Mouse (Mus musculus): ENCODE results near the gene 1700129C05Rik.

1700129C05Rik gene

GRCm38 (mm10) chr14:59142793-59143192 is at the start of gene 1700129C05Rik:
TSS of gene 1700129C05Rik (minus strand) at chr14:59142893.
- no peak for DNase-seq (ENCODE audit: low spot score in 2 of 2)

GRCm38 (mm10) chr14:59186121-59186520 is 43.4 kb upstream of the 1700129C05Rik start:
- no peak for DNase-seq (ENCODE audit: low spot score in 2 of 2)

- no peak for DNase-seq (ENCODE audit: low spot score in 2 of 2)
Observed at GRCm38 (mm10) chr14:59185514-59185913, 42.8 kb upstream of the 1700129C05Rik start.

GRCm38 (mm10) chr14:59182732-59183131 is 40.0 kb upstream of the 1700129C05Rik start:
- no peak for DNase-seq (ENCODE audit: low spot score in 2 of 2)

- DNase-seq (ENCODE audit: low spot score in 2 of 2), result no peak
Observed at GRCm38 (mm10) chr14:59178649-59179048, 36.0 kb upstream of the 1700129C05Rik start, which contains the start of gene Gm5142. TSS of gene Gm5142 (minus strand) at chr14:59178749.

- DNase-seq (ENCODE audit: low spot score in 2 of 2), result no peak
Observed at GRCm38 (mm10) chr14:59157016-59157698, 14.5 kb upstream of the 1700129C05Rik start.

- peak in 1 of 2 experiments; percentile 1 for DNase-seq (ENCODE audit: low spot score in 2 of 2)
Observed at GRCm38 (mm10) chr14:59155589-59155988, 12.9 kb upstream of the 1700129C05Rik start.

GRCm38 (mm10) chr14:59114281-59114680 is 28.4 kb downstream of the 1700129C05Rik start:
- no peak for DNase-seq (ENCODE audit: low spot score in 2 of 2)

GRCm38 (mm10) chr14:59104006-59104605 is 38.6 kb downstream of the 1700129C05Rik start:
- DNase-seq (ENCODE audit: low spot score in 2 of 2), result no peak

GRCm38 (mm10) chr14:59093601-59094000 is 49.1 kb downstream of the 1700129C05Rik start:
- no peak for DNase-seq (ENCODE audit: low spot score in 2 of 2)

- DNase-seq (ENCODE audit: low spot score in 2 of 2), result peak; percentile 3 to 9
Observed at GRCm38 (mm10) chr14:59084396-59084795, 58.3 kb downstream of the 1700129C05Rik start.
